Mouse (Mus musculus) hindbrain, postnatal 0 days (tissue): Measurements from ENCODE around the gene Ano4. TPM values are rescaled to one million over a fixed set of nuclear protein-coding genes. Genes with fewer than 3 reads are reported as not detected.

Experiments used
- ATAC-seq: fragments of 200-750 bp; cut with Nextera tagmentation; 2 replicates; pipeline ENCODE4 v1.8.0; 2017; ENCODE audit warnings: mild to moderate bottlenecking, moderate TSS enrichment, moderate library complexity
- DNase-seq: peaks from one replicate; pipeline ENCODE4 v3.0.0-alpha.2; 2015; ENCODE audit warnings: low spot score
- H3K27ac ChIP-seq: fragments of 300-500 bp; sonication (generic); 2 replicates; pipeline ENCODE4 v1.5.1; 2014; ENCODE audit warnings: mild to moderate bottlenecking
- H3K27me3 ChIP-seq: fragments of 300-500 bp; sonication (generic); 2 replicates; pipeline ENCODE4 v1.6.1; 2014; ENCODE audit warnings: low read length, mixed read lengths; ENCODE audit not compliant: insufficient read depth
- H3K36me3 ChIP-seq: fragments of 300-500 bp; sonication (generic); 2 replicates; pipeline ENCODE4 v1.6.1; 2014; ENCODE audit warnings: low read length, mixed read lengths; ENCODE audit not compliant: insufficient read depth
- H3K4me1 ChIP-seq: fragments of 300-500 bp; sonication (generic); 2 replicates; pipeline ENCODE4 v1.6.1; 2014; ENCODE audit warnings: antibody characterized with exemption, low read length, mixed read lengths; ENCODE audit not compliant: insufficient read depth
- H3K4me2 ChIP-seq: fragments of 300-500 bp; sonication (generic); 2 replicates; pipeline ENCODE4 v1.6.1; 2014; ENCODE audit warnings: low read depth, mild to moderate bottlenecking, low read length, moderate library complexity, mixed read lengths
- H3K4me3 ChIP-seq: fragments of 300-500 bp; sonication (generic); 2 replicates; pipeline ENCODE4 v1.5.1; 2014; ENCODE audit warnings: low read length
- H3K9ac ChIP-seq: fragments of 300-500 bp; sonication (generic); replicated peaks from 2 replicates; pipeline ENCODE4 v1.6.1; 2014; ENCODE audit warnings: mild to moderate bottlenecking, low read length, moderate library complexity, mixed read lengths
- H3K9me3 ChIP-seq: fragments of 300-500 bp; sonication (generic); 2 replicates; pipeline ENCODE4 v1.6.1; 2016; ENCODE audit warnings: low read length, mixed read lengths
- CTCF ChIP-seq: IDR thresholded peaks from 2 replicates; pipeline ENCODE4 v1.5.1; 2016; ENCODE audit warnings: antibody characterized with exemption, control low read depth, low read depth
- WGBS: fragments of 180-500 bp; shearing (Covaris S2); extraction: QIAGEN DNeasy Blood & Tissue Kit; methylation state at CpG from one replicate; pipeline ENCODE4 v1.1.7; 2014; 5-methylcytosine and 5-hydroxymethylcytosine counted together
- polyA plus RNA-seq: library from polyadenylated mRNA; unstranded; fragments of >200 nt; fragmentation: Nextera tagmentation; extraction: Ambion mirVana; gene quantifications from 2 replicates; pipeline ENCODE4 v1.2.1, GENCODE M21; 2015
- total RNA-seq: library from RNA; depleted of rRNA; stranded (reverse); fragments of >200 nt; gene quantifications from 2 replicates; pipeline ENCODE4 v1.2.3, GENCODE M21; 2014

Gene Ano4
- total and polyA plus RNA-seq, 2 experiments from 2014 or later, result 7.0 to 11.4 TPM

DNA sequence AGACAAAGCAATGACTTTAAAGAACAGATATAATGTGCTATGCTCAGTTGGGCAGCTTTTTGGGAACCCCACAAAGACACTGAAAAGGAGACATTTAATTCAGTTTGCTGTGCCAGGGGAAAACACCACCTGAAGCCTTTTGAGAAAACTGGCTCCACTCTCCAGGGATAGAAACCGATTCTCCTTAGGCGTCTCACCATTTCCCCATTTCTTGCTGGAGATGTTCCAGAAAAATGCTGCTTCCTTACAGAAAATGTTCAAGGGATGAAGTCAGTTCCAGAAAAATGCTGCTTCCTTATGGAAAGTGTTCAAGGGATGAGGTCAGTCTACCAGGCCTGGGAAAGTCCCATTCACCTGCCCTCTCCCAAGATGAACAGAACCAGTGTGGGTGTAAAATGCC lies 233.1 kb downstream of the Ano4 start:
- WGBS, result 59% methylated on average over 2 of the region's 2 CpGs
- no peak for TF ChIP-seq CTCF
- Histone ChIP-seq H3K27ac (no peak overlapping the region), H3K9me3 (no peaks in the 10 kb centered on the region), H3K36me3 (no peaks in the 10 kb centered on the region), H3K4me3 (no peak overlapping the region), H3K4me1 (no peaks in the 10 kb centered on the region), H3K27me3 (no peaks in the 10 kb centered on the region), H3K9ac (no peak overlapping the region), H3K4me2 (no peak overlapping the region)
- DNase-seq, result no peak
- ATAC-seq, result no peak

DNA sequence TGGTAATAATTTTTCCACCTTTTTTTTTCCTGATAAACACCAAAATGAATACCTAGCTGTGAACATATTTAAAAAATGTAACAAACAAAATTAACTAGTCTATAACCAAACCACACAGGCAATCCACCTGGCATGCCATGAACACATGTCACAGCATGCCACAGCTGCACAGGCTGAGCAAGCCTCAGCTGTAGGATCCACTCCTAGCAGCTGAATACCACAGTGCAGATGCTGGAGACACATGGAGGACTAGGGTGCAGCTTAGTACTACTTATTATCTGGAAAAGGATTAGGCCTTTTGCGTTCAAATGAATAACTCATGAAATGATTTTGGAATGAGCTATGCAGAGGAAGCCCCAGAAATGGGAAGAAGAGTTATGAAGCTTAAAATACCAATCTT lies 233.6 kb downstream of the Ano4 start:
- H3K4me2 ChIP-seq, result no peak overlapping the region
- TF ChIP-seq CTCF, result no peak
- WGBS, result 77% methylated on average over 1 of the region's 1 CpGs
- H3K27me3 ChIP-seq, result no peaks in the 10 kb centered on the region
- H3K9ac ChIP-seq, result no peak overlapping the region
- ATAC-seq, result no peak
- no peak for DNase-seq
- no peaks in the 10 kb centered on the region for H3K4me1 ChIP-seq
- no peaks in the 10 kb centered on the region for H3K9me3 ChIP-seq
- no peaks in the 10 kb centered on the region for H3K36me3 ChIP-seq
- H3K27ac ChIP-seq, result no peak overlapping the region
- no peak overlapping the region for H3K4me3 ChIP-seq

DNA sequence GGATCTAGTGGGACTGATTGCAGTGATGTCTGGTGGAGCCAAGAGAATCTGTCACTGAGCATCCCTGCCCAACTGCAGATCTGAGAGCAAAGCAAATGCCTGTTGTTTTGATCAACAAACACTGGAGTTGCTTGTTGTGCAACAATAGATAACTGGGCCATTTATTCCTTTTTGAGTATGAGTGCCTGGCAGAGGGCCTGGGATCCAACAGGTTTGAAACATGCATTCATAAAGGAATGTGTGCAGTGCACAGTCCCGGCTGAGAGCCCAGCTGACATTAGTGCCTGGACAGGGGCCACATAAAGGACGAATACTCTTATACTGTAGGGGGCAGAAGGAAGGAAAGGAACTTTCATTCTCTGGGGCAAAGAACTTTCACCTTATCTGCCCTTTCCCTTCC lies 241.0 kb downstream of the Ano4 start:
- H3K4me2 ChIP-seq, result no peak overlapping the region
- no peak overlapping the region for H3K27ac ChIP-seq
- H3K4me3 ChIP-seq, result no peak overlapping the region
- whole genome bisulfite sequencing, result 56% methylated on average over 2 of the region's 2 CpGs
- H3K4me1 ChIP-seq, result no peaks in the 10 kb centered on the region
- ATAC-seq, result 0 out of 2 replicates have a peak, but pooled peaks have one; percentile 51
- TF ChIP-seq CTCF, result no peak
- no peaks in the 10 kb centered on the region for H3K27me3 ChIP-seq
- H3K36me3 ChIP-seq, result no peaks in the 10 kb centered on the region
- H3K9ac ChIP-seq, result no peak overlapping the region
- no peaks in the 10 kb centered on the region for H3K9me3 ChIP-seq
- no peak for DNase-seq

DNA sequence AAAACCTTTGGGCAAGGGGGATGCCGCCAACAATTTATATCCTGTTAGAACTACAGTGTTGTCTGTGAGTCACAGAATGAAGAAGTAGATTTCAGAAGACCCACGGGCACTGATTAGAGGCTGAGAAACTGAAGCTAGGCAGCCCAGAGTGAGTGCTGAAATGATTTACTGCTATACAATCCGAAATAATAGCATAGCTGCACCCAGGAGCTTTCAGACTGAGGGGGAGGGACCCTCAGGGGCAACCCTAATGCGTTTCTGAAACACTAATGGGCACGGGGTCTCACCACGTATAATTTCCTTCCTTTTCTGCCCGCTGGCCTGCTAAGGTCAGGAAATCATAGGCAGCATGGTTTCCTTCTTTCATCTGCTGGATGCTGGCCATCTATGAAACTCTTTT lies 242.5 kb downstream of the Ano4 start:
- Histone ChIP-seq H3K4me3 (no peak overlapping the region), H3K4me2 (no peak overlapping the region), H3K9ac (no peak overlapping the region), H3K4me1 (no peaks in the 10 kb centered on the region), H3K27ac (no peak overlapping the region), H3K27me3 (no peaks in the 10 kb centered on the region), H3K9me3 (no peaks in the 10 kb centered on the region), H3K36me3 (no peaks in the 10 kb centered on the region)
- no peak for TF ChIP-seq CTCF
- ATAC-seq (no peak), DNase-seq (no peak)
- 50% methylated on average over 7 of the region's 7 CpGs for WGBS

DNA sequence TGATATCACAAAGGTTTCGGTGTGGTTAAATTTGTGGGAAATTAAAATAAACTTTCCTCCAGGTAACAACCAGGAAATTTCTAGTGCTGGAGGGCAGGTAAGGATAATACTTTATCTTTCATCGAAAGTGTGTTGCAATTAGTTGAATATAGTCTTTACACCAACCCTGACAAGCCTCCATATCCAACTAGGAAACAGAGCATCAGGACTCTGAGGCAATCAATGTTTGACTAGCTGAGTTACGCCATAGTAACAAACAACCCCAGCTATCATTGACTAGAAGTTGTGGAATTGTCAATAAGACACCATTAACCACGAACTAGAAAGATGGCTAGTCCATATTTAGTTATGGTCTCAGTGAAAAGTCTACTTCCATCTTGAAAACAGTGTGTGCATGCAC lies 246.4 kb downstream of the Ano4 start:
- DNase-seq (no peak), ATAC-seq (no peak)

DNA sequence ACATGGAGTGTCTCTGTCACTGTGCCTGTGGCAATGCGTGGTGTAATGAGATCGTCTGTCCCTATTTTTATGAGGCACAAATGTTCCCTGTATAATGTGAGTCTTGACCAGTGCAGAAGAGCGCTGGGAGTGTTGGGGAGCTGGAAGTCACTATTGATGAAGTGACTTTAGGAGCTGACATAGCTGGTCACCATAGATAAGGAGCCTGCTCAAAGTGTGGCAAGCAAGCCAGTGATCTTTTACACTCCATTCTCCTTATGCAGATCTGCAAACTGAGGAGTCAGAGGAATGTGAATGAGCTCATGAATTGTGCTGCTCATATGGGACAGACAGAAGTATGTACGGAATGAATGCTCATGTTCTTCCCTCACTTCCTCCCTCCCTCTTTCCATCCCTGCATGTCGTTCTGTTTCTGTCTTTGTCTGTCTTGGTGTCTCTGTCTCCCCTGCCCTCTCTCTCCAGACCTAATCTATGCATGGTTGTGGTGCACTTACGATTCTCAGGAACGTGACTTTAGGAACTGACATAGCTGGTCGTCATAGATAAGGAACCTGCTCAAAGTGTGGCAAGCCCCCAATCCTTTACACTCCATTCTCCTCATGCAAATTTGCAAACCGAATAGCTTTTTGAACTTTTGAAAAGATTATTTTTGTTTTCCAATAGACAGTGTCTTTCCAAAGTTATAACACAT lies 252.1 kb downstream of the Ano4 start:
- TF ChIP-seq CTCF, result no peak
- no peaks in the 10 kb centered on the region for H3K27me3 ChIP-seq
- H3K27ac ChIP-seq, result no peak overlapping the region
- H3K9ac ChIP-seq, result no peak overlapping the region
- H3K4me1 ChIP-seq, result no peaks in the 10 kb centered on the region
- ATAC-seq (no peak), DNase-seq (no peak)
- H3K9me3 ChIP-seq, result no peaks in the 10 kb centered on the region
- H3K36me3 ChIP-seq, result no peaks in the 10 kb centered on the region
- no peak overlapping the region for H3K4me2 ChIP-seq
- WGBS, result 82% methylated on average over 9 of the region's 9 CpGs
- no peak overlapping the region for H3K4me3 ChIP-seq

More for the DNA sequence above, 246.4 kb downstream of the Ano4 start:
- no peak for TF ChIP-seq CTCF
- H3K27ac ChIP-seq, result no peak overlapping the region
- no peak overlapping the region for H3K4me3 ChIP-seq
- no peaks in the 10 kb centered on the region for H3K4me1 ChIP-seq
- WGBS, result 78% methylated on average over 4 of the region's 4 CpGs
- no peaks in the 10 kb centered on the region for H3K36me3 ChIP-seq
- H3K27me3 ChIP-seq, result no peaks in the 10 kb centered on the region
- H3K4me2 ChIP-seq, result no peak overlapping the region
- H3K9ac ChIP-seq, result no peak overlapping the region
- no peaks in the 10 kb centered on the region for H3K9me3 ChIP-seq

DNA sequence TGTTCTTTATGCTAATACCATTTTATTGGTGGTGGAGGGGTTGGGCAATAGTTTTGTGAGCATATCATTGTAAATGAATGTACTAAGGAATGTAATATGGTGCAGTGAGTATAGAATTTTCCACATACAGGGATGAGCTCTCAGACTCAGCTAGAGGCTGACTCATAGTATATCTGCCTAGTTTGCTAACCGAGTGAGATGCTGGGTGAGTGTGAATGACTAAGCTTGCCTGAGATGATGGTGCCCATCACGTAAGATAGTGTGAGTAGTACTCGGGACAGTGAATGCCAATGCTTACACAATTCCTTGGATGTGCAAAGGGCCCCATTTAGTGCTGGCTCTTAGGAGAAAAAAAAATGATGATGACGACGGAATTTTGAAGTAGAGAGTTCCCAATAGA lies 267.1 kb downstream of the Ano4 start:
- 92% methylated on average over 5 of the region's 5 CpGs for WGBS
- H3K4me1 ChIP-seq, result no peaks in the 10 kb centered on the region
- no peaks in the 10 kb centered on the region for H3K27me3 ChIP-seq
- no peaks in the 10 kb centered on the region for H3K9me3 ChIP-seq
- H3K4me2 ChIP-seq, result no peak overlapping the region
- H3K27ac ChIP-seq, result no peak overlapping the region
- no peak overlapping the region for H3K4me3 ChIP-seq
- ATAC-seq, result no peak
- no peak overlapping the region for H3K9ac ChIP-seq
- H3K36me3 ChIP-seq, result no peaks in the 10 kb centered on the region
- DNase-seq, result no peak
- no peak for TF ChIP-seq CTCF
